Mouse (Mus musculus) midbrain, embryonic 10.5 days (tissue): ENCODE data around the gene Rnf208. TPM values are rescaled to one million over a fixed set of nuclear protein-coding genes. Genes with fewer than 3 reads are reported as not detected.

ENCODE experiments used
- DNase-seq: peaks from one replicate; pipeline ENCODE4 v3.0.0-alpha.2; 2017; ENCODE audit warnings: low spot score
- H3K27ac ChIP-seq: fragments of 300-500 bp; sonication (generic); replicated peaks from 2 replicates; pipeline ENCODE4 v1.5.1; 2016; ENCODE audit warnings: mild to moderate bottlenecking
- H3K27me3 ChIP-seq: fragments of 300-500 bp; sonication (generic); 2 replicates; pipeline ENCODE4 v1.6.1; 2016; ENCODE audit warnings: low read depth, mild to moderate bottlenecking; ENCODE audit not compliant: poor library complexity, severe bottlenecking
- H3K36me3 ChIP-seq: fragments of 300-500 bp; sonication (generic); 2 replicates; pipeline ENCODE4 v1.6.1; 2016; ENCODE audit warnings: mild to moderate bottlenecking, moderate library complexity
- H3K4me1 ChIP-seq: fragments of 300-500 bp; sonication (generic); 2 replicates; pipeline ENCODE4 v1.6.1; 2016
- H3K4me3 ChIP-seq: fragments of 300-500 bp; sonication (generic); 2 replicates; pipeline ENCODE4 v1.5.1; 2016; ENCODE audit warnings: mild to moderate bottlenecking, moderate library complexity
- H3K9me3 ChIP-seq: fragments of 300-500 bp; sonication (generic); replicated peaks from 2 replicates; pipeline ENCODE4 v1.6.1; 2016; ENCODE audit warnings: mild to moderate bottlenecking
- WGBS: fragments of 180-500 bp; shearing (Covaris S2); methylation state at CpG from one replicate; pipeline ENCODE4 v1.1.7; 2016; 5-methylcytosine and 5-hydroxymethylcytosine counted together
- polyA plus RNA-seq: library from polyadenylated mRNA; unstranded; fragments of >200 nt; fragmentation: Nextera tagmentation; extraction: Ambion mirVana; gene quantifications from 2 replicates; pipeline ENCODE4 v1.2.1, GENCODE M21; 2016

The Rnf208 gene
- polyA plus RNA-seq, 1 experiment from 2014 or later = 28.3 TPM

GRCm38 (mm10) chr2:25210686-25211085, 31.4 kb upstream of the Rnf208 start:
- peaks cover 28% of the 10 kb centered on the region for H3K4me1 ChIP-seq
- no peaks in the 10 kb centered on the region for H3K9me3 ChIP-seq
- under 1% methylated on average over 24 of the region's 24 CpGs for WGBS
- peak overlapping the region; percentile 97 for H3K27ac ChIP-seq
- peaks cover 22% of the 10 kb centered on the region for H3K27me3 ChIP-seq
- no peak for DNase-seq
- H3K36me3 ChIP-seq = peaks cover 41% of the 10 kb centered on the region
- peak overlapping the region; percentile 81 for H3K4me3 ChIP-seq

- H3K36me3 ChIP-seq = peaks cover 36% of the 10 kb centered on the region
- peak within 1 kb of the TSS; percentile 81 for H3K4me3 ChIP-seq
- peaks cover 28% of the 10 kb centered on the region for H3K4me1 ChIP-seq
- WGBS = under 1% methylated on average over 44 of the region's 44 CpGs
- peak within 1 kb of the TSS; percentile 97 for H3K27ac ChIP-seq
- no peaks in the 10 kb centered on the region for H3K9me3 ChIP-seq
- H3K27me3 ChIP-seq = peaks cover 22% of the 10 kb centered on the region
- peak; percentile 94 for DNase-seq
Measured at GRCm38 (mm10) chr2:25211121-25211670, 30.9 kb upstream of the Rnf208 start, which contains the start of gene Nelfb. Gene Nelfb, minus strand, starts transcription at chr2:25211489.

DNA sequence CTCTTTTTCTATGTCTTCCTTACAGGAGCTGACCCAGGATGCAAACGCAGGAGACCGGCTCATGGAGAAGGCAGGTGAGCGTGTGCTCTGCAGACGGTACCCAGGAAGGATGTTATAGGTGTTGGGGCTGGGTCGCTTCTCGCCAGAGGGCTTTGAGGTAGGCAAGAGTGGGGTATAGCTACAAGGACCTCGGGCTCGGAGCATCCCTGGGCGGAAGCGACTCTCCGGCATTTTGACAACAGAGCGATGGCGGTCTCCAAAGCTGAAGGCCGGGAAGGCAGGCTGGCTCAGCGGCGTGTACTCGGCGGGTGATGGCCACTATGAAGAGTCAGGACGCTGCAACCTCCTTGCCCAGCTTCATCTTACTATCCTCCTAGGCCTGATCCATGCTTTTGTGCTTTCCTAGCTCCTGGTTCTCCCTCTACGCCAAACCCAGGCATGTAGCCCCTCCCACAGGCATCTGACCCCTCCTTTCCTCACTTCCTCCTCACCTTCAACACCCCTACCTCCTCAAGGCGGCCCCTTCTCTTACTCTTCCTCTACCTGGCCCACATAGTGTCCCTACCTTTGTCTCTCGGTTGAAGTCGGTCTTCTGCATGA, 28.7 kb upstream of the Rnf208 start:
- H3K27me3 ChIP-seq = peaks cover 22% of the 10 kb centered on the region
- no peak overlapping the region for H3K27ac ChIP-seq
- DNase-seq = no peak
- WGBS = 68% methylated on average over 23 of the region's 23 CpGs
- H3K36me3 ChIP-seq = peaks cover 15% of the 10 kb centered on the region
- H3K9me3 ChIP-seq = no peaks in the 10 kb centered on the region
- peaks cover 29% of the 10 kb centered on the region for H3K4me1 ChIP-seq
- H3K4me3 ChIP-seq = no peak overlapping the region

DNA sequence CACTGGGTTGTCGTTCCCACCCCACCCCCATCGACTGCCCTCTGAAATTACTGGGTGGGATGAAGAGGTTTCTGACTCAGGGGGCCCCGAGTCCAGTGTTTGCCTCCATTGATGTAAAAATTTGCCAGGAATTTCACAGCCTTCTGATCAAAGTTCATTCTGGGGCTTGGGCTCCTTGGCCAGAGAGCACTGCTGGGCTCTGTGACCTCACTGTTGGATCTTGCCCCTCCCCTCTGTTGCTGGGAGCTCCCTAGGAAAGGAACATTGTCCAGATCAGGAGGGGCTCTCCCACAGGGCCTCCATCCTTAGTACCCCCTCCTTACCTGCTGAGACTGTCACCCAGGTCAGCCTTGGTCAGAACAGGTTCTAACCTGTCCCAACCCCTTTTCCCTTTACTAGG, 27.6 kb upstream of the Rnf208 start, which contains the start of gene Stpg3:
Gene Stpg3, minus strand, starts transcription at position 194 of the 400 bp plus-strand sequence.
- Histone ChIP-seq H3K27ac (no peak within 1 kb of the TSS), H3K27me3 (peaks cover 22% of the 10 kb centered on the region), H3K36me3 (peaks cover 6% of the 10 kb centered on the region), H3K4me3 (no peak within 1 kb of the TSS), H3K4me1 (peaks cover 28% of the 10 kb centered on the region), H3K9me3 (no peaks in the 10 kb centered on the region)
- 78% methylated on average over 3 of the region's 3 CpGs for WGBS
- no peak for DNase-seq

GRCm38 (mm10) chr2:25217666-25218065, 24.4 kb upstream of the Rnf208 start:
- Histone ChIP-seq H3K27ac (no peak overlapping the region), H3K36me3 (peaks cover 14% of the 10 kb centered on the region), H3K4me1 (peaks cover 13% of the 10 kb centered on the region), H3K27me3 (peaks cover 16% of the 10 kb centered on the region), H3K4me3 (no peak overlapping the region), H3K9me3 (no peaks in the 10 kb centered on the region)
- no peak for DNase-seq
- WGBS = 74% methylated on average over 2 of the region's 2 CpGs

GRCm38 (mm10) chr2:25218445-25218844, 23.6 kb upstream of the Rnf208 start, which contains the start of gene Fam166a:
Gene Fam166a, plus strand, starts transcription at chr2:25218745.
- Histone ChIP-seq H3K9me3 (no peaks in the 10 kb centered on the region), H3K36me3 (peaks cover 22% of the 10 kb centered on the region), H3K27ac (no peak within 1 kb of the TSS), H3K4me1 (peaks cover 19% of the 10 kb centered on the region), H3K4me3 (no peak within 1 kb of the TSS), H3K27me3 (0 out of 2 replicates have a peak, but pooled peaks cover 9% of the 10 kb centered on the region)
- DNase-seq = no peak

GRCm38 (mm10) chr2:25221331-25221772, 20.7 kb upstream of the Rnf208 start:
- H3K36me3 ChIP-seq = peaks cover 27% of the 10 kb centered on the region
- 72% methylated on average over 5 of the region's 5 CpGs for WGBS
- peaks cover 33% of the 10 kb centered on the region for H3K4me1 ChIP-seq
- no peak for DNase-seq
- H3K4me3 ChIP-seq = no peak overlapping the region
- no peak overlapping the region for H3K27ac ChIP-seq
- no peaks in the 10 kb centered on the region for H3K9me3 ChIP-seq
- H3K27me3 ChIP-seq = no peaks in the 10 kb centered on the region

- Histone ChIP-seq H3K36me3 (peaks cover 27% of the 10 kb centered on the region), H3K9me3 (no peaks in the 10 kb centered on the region), H3K4me3 (peak overlapping the region; percentile 89), H3K27ac (peak overlapping the region; percentile 96), H3K27me3 (no peaks in the 10 kb centered on the region), H3K4me1 (peaks cover 34% of the 10 kb centered on the region)
- WGBS = 3% methylated on average over 53 of the region's 53 CpGs
- DNase-seq = no peak
Measured at GRCm38 (mm10) chr2:25223681-25224491, 18.2 kb upstream of the Rnf208 start.

DNA sequence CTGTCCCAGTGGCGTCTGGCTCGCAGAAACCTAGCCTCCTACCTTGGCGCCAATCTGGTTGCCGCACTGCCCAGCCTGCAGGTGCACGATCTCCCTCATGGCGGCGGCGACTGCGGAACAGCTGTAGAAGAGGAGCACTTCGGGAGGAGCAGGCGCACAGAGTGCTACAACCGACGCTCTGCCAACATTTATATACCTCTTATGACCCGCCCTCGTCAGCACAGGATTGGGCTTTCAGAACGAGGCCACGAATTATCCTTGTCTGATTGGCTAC, 17.6 kb upstream of the Rnf208 start, which contains the start of gene Tubb4b:
Gene Tubb4b, minus strand, starts transcription at position 211 of the 274 bp plus-strand sequence.
- H3K27ac ChIP-seq = peak within 1 kb of the TSS; percentile 96
- peaks cover 27% of the 10 kb centered on the region for H3K36me3 ChIP-seq
- H3K4me1 ChIP-seq = peaks cover 37% of the 10 kb centered on the region
- no peak for DNase-seq
- peak within 1 kb of the TSS; percentile 89 for H3K4me3 ChIP-seq
- no peaks in the 10 kb centered on the region for H3K27me3 ChIP-seq
- H3K9me3 ChIP-seq = no peaks in the 10 kb centered on the region
- 0% methylated on average over 17 of the region's 17 CpGs for WGBS

DNA sequence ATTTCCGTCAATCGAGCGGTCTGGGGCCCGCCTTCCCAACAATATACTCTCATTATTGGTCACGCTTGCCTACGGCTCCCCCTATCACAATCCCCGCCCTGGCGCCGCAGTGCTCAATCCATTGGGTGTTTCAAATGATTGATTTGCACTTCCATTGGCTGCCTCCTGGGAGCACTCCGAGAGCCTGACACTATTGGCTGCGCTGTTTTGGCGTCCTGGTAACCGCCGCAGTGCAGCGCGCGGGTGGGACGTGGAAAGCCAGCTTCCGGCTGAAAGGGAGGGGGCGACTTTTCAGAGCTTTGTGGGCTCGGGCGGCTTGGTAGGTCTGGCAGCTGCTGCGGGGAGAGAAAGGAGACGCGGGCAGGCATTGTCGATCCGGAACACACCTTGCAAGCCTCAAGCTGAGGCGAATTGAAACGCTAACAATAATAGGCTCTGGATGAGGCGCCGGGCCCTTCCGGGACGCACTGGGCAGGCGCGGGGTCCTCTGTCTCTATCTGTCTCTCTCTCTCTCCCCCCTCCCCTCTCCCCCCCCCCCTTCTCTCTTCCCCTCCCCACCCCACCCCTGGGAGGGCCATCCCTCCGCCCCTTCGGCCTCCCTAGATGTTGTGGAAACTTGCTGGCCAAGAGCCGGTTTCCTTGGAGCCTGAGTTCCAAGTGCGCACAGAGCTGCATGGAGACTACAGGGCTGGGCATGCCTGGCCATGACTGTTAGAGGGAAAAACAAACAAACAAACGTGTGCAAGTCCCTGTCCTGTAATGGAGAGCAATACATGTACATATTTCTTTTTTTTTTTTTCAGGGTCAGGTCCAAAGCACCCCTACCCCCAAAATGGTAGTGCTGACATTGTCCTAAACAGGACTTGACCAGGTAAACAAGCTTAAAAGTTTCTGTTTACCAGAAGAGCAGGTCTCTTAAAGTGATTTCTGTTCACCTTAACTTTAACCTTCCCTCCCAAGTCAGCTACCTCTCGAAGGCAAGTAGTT, 17.0 kb upstream of the Rnf208 start:
- H3K4me3 ChIP-seq = peak overlapping the region; percentile 89
- peak overlapping the region; percentile 96 for H3K27ac ChIP-seq
- peak; percentile 98 for DNase-seq
- WGBS = 2% methylated on average over 41 of the region's 41 CpGs
- peaks cover 37% of the 10 kb centered on the region for H3K4me1 ChIP-seq
- peaks cover 27% of the 10 kb centered on the region for H3K36me3 ChIP-seq
- no peaks in the 10 kb centered on the region for H3K27me3 ChIP-seq
- H3K9me3 ChIP-seq = no peaks in the 10 kb centered on the region

GRCm38 (mm10) chr2:25225811-25226379, 16.2 kb upstream of the Rnf208 start:
- Histone ChIP-seq H3K36me3 (peaks cover 27% of the 10 kb centered on the region), H3K4me1 (peaks cover 37% of the 10 kb centered on the region), H3K27me3 (0 out of 2 replicates have a peak, but pooled peaks cover 7% of the 10 kb centered on the region), H3K4me3 (peak overlapping the region; percentile 89), H3K27ac (peak overlapping the region; percentile 96), H3K9me3 (no peaks in the 10 kb centered on the region)
- no peak for DNase-seq
- 78% methylated on average over 8 of the region's 8 CpGs for WGBS
